ENCODE assay signal across 11 mouse cellular contexts in the genomic region with DNA sequence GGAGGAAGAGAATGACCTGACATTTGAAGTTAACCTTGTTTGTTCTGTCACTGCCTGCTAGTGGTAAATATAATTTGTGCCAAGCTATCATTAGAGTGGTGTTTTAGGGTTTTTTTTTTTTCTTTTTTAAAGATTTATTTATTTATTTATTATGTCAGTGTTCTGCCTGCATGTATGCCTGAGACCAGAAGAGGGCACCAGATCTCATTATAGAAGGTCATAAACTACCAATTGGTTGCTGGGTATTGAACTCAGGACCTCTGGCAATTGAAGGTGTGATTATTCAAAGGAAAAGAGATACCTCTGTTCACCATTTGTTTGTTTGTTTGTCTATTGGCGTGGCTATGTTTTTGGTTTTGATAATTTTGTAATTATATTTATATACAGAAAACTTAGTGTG. TPM values are rescaled to one million over a fixed set of nuclear protein-coding genes. Genes with fewer than 3 reads are reported as not detected.
DNase-seq lines count a peak whose midpoint lies in the region; ATAC-seq and TF ChIP-seq lines count a peak whose summit lies in the region.
"Had no signal": no experiment of that assay in that cellular context is flagged by ENCODE, and none has a peak within 500 bp of the region (broad histone marks: within the 10 kb centered on the region; RNA-seq: fewer than 3 reads in every experiment).

No protein-coding gene starts in this region.

- no peaks in the 10 kb centered on the region for H3K9me3 ChIP-seq in kidney, postnatal 0 days (replicated peaks; ENCODE audit: low read length)
- H3K9me3 ChIP-seq in G1E (replicated peaks): no peaks in the 10 kb centered on the region
- H3K9me3 ChIP-seq: limb, embryonic 15.5 days had no signal

- peak; percentile 57 for TF ChIP-seq CTCF in kidney, postnatal 0 days (IDR thresholded peaks at IDR 0.05; ENCODE audit: low read depth)
- TF ChIP-seq CTCF in G1E (IDR thresholded peaks at IDR 0.05; ENCODE audit: low read depth, low read length): peak; percentile 22; the same call in 1 of the 2 replicates

- peak; percentile 60 for DNase-seq in kidney, postnatal 0 days (ENCODE audit: low spot score)
- no peak for DNase-seq in kidney, adult 8-10 months
- DNase-seq in A20 (ENCODE audit: low read depth, low spot score) (peak; percentile 7), G1E (ENCODE audit: low spot score) (no peak)
- DNase-seq in cerebellum, postnatal 36 days: no peak
- DNase-seq in spleen, adult 12 weeks (ENCODE audit: low spot score): no peak
- DNase-seq: kidney, postnatal 14 days; right cerebral cortex, adult 18-20 months had no signal

- no peak for ATAC-seq in kidney, postnatal 0 days (replicated peaks; ENCODE audit: low FRiP score, low read depth)
- no peak for ATAC-seq in G1E (ENCODE audit: extremely low read depth, insufficient number of reproducible peaks, low FRiP score, poor library complexity, severe bottlenecking)
- peak; percentile 33 for ATAC-seq in inflammation-experienced regulatory T-cells, adult 6 months
- ATAC-seq in erythroid progenitor cell, adult 5-6 weeks (replicated peaks; ENCODE audit: low FRiP score, poor library complexity, severe bottlenecking): no peak

- H3K4me3 ChIP-seq in kidney, postnatal 0 days (replicated peaks; ENCODE audit: low read depth, low read length): no peak overlapping the region
- no peak overlapping the region for H3K4me3 ChIP-seq in G1E (ENCODE audit: low read depth, low read length)
- H3K4me3 ChIP-seq: limb, embryonic 15.5 days had no signal

- H3K27ac ChIP-seq in kidney, postnatal 0 days: no peak overlapping the region
- H3K27ac ChIP-seq: limb, embryonic 15.5 days had no signal

- H3K9ac ChIP-seq in kidney, postnatal 0 days (ENCODE audit: low read depth, low read length): no peak overlapping the region
- H3K9ac ChIP-seq: limb, embryonic 15.5 days had no signal

- H3K27me3 ChIP-seq in kidney, postnatal 0 days (ENCODE audit: insufficient read depth, low read length): no peaks in the 10 kb centered on the region
- H3K27me3 ChIP-seq in G1E (ENCODE audit: insufficient read depth, low read length): no peaks in the 10 kb centered on the region
- H3K27me3 ChIP-seq: limb, embryonic 15.5 days had no signal

- 95% methylated on average over 1 of the region's 1 CpGs for WGBS in kidney, postnatal 0 days

- peaks cover 60% of the 10 kb centered on the region for H3K36me3 ChIP-seq in kidney, postnatal 0 days (ENCODE audit: insufficient read depth, low read length)
- H3K36me3 ChIP-seq in G1E (replicated peaks): peaks cover 87% of the 10 kb centered on the region

- H3K4me1 ChIP-seq in kidney, postnatal 0 days (replicated peaks; ENCODE audit: insufficient read depth, low read length): no peaks in the 10 kb centered on the region
- no peaks in the 10 kb centered on the region for H3K4me1 ChIP-seq in G1E (ENCODE audit: insufficient read depth, low read depth, low read length)
- H3K4me1 ChIP-seq: limb, embryonic 15.5 days had no signal

- no peak overlapping the region for H3K4me2 ChIP-seq in kidney, postnatal 0 days (ENCODE audit: low read length)
- H3K4me2 ChIP-seq: limb, embryonic 15.5 days had no signal

RNA-seq across cellular contexts. Expression of a gene that starts 37.7 kb away (rescaled TPM):
- polyA plus RNA-seq in kidney, postnatal 0 days (2015; fragmentation: Nextera tagmentation; extraction: Ambion mirVana): 222 and 244 TPM in 2 replicates
- total RNA-seq in G1E (2014; fragmentation: Nextera tagmentation) (139 and 169 TPM in 2 replicates), G1E (2017) (147 and 163 TPM in 2 replicates)
- 25.6 and 38.1 TPM in 2 replicates for polyA plus RNA-seq in G1E (2012)
- polyA plus RNA-seq in inflammation-experienced regulatory T-cells, adult 6 months (2017; shearing (Covaris generic)): 100 to 1,000 TPM; 107 to 131 (median 127) TPM
- total RNA-seq in erythroid progenitor cell, adult 5-6 weeks (2015; ENCODE audit: low replicate concordance): 72.1 and 78.4 TPM in 2 replicates
- 79.6 and 98.6 TPM in 2 replicates for total RNA-seq in erythroid progenitor cell, adult 5-6 weeks (2017; ENCODE audit: low replicate concordance)

RNA-seq across cellular contexts. Expression of a gene that starts 39.7 kb away (rescaled TPM):
- polyA plus RNA-seq in kidney, postnatal 0 days (2015; fragmentation: Nextera tagmentation; extraction: Ambion mirVana): 61.3 and 66.4 TPM in 2 replicates
- total RNA-seq in G1E (2014; fragmentation: Nextera tagmentation): 143 and 173 TPM in 2 replicates
- total RNA-seq in G1E (2017): 191 and 198 TPM in 2 replicates
- polyA plus RNA-seq in G1E (2012): 4.3 and 6.2 TPM in 2 replicates
- 10 to 100 TPM; 61.1 to 98.6 (median 94.1) TPM for polyA plus RNA-seq in inflammation-experienced regulatory T-cells, adult 6 months (2017; shearing (Covaris generic))
- total RNA-seq in erythroid progenitor cell, adult 5-6 weeks (2015; ENCODE audit: low replicate concordance): 55.1 and 91.0 TPM in 2 replicates
- total RNA-seq in erythroid progenitor cell, adult 5-6 weeks (2017; ENCODE audit: low replicate concordance): 42.0 and 47.4 TPM in 2 replicates

RNA-seq across cellular contexts. Expression of a gene that starts 40.0 kb away (rescaled TPM):
- 17.5 and 18.3 TPM in 2 replicates for polyA plus RNA-seq in kidney, postnatal 0 days (2015; fragmentation: Nextera tagmentation; extraction: Ambion mirVana)
- 55.2 and 62.4 TPM in 2 replicates for total RNA-seq in G1E (2014; fragmentation: Nextera tagmentation)
- total RNA-seq in G1E (2017): 72.1 and 79.5 TPM in 2 replicates
- 18.7 and 31.8 TPM in 2 replicates for polyA plus RNA-seq in G1E (2012)
- polyA plus RNA-seq in inflammation-experienced regulatory T-cells, adult 6 months (2017; shearing (Covaris generic)): 10 to 100 TPM; 13.8 to 27.4 (median 21.5) TPM
- total RNA-seq in erythroid progenitor cell, adult 5-6 weeks (2015; ENCODE audit: low replicate concordance): 7.9 and 21.4 TPM in 2 replicates
- 5.9 and 6.7 TPM in 2 replicates for total RNA-seq in erythroid progenitor cell, adult 5-6 weeks (2017; ENCODE audit: low replicate concordance)

RNA-seq across cellular contexts. Expression of a gene that starts 42.0 kb away (rescaled TPM):
- polyA plus RNA-seq in kidney, postnatal 0 days (2015; fragmentation: Nextera tagmentation; extraction: Ambion mirVana): 85.6 and 86.4 TPM in 2 replicates
- 34.2 and 40.3 TPM in 2 replicates for total RNA-seq in G1E (2014; fragmentation: Nextera tagmentation)
- 32.9 and 50.2 TPM in 2 replicates for total RNA-seq in G1E (2017)
- 0.77 and 1.0 TPM in 2 replicates for polyA plus RNA-seq in G1E (2012)
- polyA plus RNA-seq in inflammation-experienced regulatory T-cells, adult 6 months (2017; shearing (Covaris generic)): 10 to 100 TPM; 61.2 to 73.9 (median 67.8) TPM
- total RNA-seq in erythroid progenitor cell, adult 5-6 weeks (2015; ENCODE audit: low replicate concordance): 5.8 and 5.9 TPM in 2 replicates
- total RNA-seq in erythroid progenitor cell, adult 5-6 weeks (2017; ENCODE audit: low replicate concordance): 8.0 and 17.9 TPM in 2 replicates

Comparison
In these comparisons a context has a peak if more than half of its experiments do, and no peak if none do; other contexts are left out.
1. DNase-seq: peak in kidney, postnatal 0 days (single experiment) and A20 (single experiment); none in kidney, adult 8-10 months (0 of 2), G1E (single experiment), cerebellum, postnatal 36 days (0 of 2) and spleen, adult 12 weeks (single experiment).